Mouse (Mus musculus): Measurements from ENCODE around the gene Mad1l1. TPM values are rescaled to one million over a fixed set of nuclear protein-coding genes. Genes with fewer than 3 reads are reported as not detected.
"Not testable (repeated sequence)": the region's sequence is repeated elsewhere in the genome, so short reads cannot be mapped to it uniquely, and the experiment has no call there.

Gene Mad1l1
- 44.1 TPM in 2 replicates for polyA plus RNA-seq (2016; fragmentation: Nextera tagmentation; extraction: Ambion mirVana)

DNA sequence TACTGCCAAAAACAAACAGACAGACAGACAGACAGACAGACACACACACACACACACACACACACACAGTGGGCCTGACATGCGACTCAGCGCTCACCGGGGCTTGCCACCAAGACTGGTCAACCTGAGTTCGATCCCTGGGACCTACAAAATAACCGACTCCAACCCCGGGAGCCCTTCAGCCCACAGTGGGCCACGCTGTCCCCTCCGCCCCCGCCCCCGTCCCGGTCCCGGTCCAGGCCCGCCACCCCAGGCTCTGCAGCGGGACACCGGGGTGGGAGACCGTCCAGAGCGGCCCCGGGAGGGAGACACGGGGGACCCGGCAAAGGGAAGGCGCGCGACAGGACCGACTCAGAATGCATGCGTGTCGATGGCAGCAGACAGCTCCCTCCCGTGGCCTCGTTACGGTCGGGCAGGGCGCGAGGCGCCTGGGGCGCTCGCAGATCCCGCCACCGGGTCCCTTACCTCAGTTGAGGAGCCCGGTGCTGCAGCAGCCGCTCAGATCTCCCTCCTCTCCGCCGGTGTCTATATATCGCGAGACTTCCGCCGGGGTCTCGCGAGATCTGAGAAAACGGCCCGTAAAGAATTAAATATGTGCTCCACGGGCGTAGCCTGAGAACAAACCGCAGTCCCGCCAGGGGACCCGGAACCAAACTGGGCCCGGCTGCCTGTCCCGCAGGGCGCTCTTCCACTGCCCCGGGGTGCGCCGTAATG lies at the start of gene Mad1l1, which contains the start of gene Nudt1:
Gene Mad1l1 (minus strand): TSS at position 511 of the 714 bp plus-strand sequence.
Gene Nudt1 (plus strand): TSS at position 615 of the 714 bp plus-strand sequence.
- no peaks in the 10 kb centered on the region for H3K9me3 ChIP-seq
- H3K36me3 ChIP-seq, result 0 out of 2 replicates have a peak, but pooled peaks cover 4% of the 10 kb centered on the region
- ATAC-seq (ENCODE audit: low FRiP score, low read depth), result peak; percentile 89
- H3K9ac ChIP-seq, result peak within 1 kb of the TSS; percentile 97
- H3K4me1 ChIP-seq, result peaks cover 20% of the 10 kb centered on the region
- under 1% methylated on average over 60 of the region's 60 CpGs for WGBS
- H3K27me3 ChIP-seq (replicated peaks), result no peaks in the 10 kb centered on the region
- peak within 1 kb of the TSS; percentile 76 for H3K4me2 ChIP-seq (replicated peaks)
- peak within 1 kb of the TSS; percentile 72 for H3K27ac ChIP-seq
- H3K4me3 ChIP-seq, result peak within 1 kb of the TSS; percentile 86

DNA sequence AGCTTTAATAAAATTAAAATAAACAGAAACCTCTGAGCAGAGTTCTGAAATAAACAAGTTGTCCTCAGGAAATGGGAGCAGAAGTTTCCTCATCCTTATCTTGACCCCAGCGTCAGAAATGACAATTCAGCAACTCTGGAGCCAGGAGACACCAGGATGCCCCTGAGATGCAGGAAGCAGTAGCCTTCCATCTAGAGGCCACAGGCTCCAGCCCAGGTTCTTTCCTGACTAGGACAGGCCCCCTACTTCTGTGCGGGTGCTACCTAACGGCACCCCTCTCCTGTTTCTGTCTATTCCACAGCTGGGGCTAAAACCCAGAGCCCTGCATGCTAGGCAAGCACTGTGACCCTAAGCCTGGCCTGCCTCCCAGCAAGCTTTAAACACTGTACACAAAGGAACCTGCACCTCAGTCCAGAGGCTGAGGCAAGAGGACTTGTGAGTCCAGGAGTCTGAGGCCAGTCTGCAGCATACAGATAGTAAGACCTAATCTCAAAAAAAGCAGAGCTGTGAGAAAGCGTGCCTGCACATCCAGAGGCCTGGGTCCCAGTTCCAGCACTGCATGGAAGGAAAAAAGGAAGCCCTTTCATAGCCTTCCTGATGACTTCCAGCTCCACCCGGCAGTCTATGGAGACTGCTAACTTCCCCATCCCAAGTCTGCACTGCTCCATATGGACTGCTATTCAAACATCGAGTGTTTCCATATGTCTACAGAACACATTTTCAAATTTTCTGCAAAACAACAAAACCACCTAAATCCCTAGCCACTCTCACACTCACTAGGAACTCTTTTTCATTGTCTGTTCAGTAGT lies 49.3 kb upstream of the Mad1l1 start:
- H3K4me1 ChIP-seq, result peaks cover 3% of the 10 kb centered on the region; the same call in 1 of the 2 replicates
- no peaks in the 10 kb centered on the region for H3K27me3 ChIP-seq (replicated peaks)
- H3K36me3 ChIP-seq, result no peaks in the 10 kb centered on the region
- no peak overlapping the region for H3K4me2 ChIP-seq (replicated peaks)
- no peak for ATAC-seq (ENCODE audit: low FRiP score, low read depth)
- H3K4me3 ChIP-seq, result no peak overlapping the region
- H3K27ac ChIP-seq, result no peak overlapping the region
- no peak overlapping the region for H3K9ac ChIP-seq
- 81% methylated on average over 6 of the region's 6 CpGs for WGBS
- H3K9me3 ChIP-seq, result no peaks in the 10 kb centered on the region

DNA sequence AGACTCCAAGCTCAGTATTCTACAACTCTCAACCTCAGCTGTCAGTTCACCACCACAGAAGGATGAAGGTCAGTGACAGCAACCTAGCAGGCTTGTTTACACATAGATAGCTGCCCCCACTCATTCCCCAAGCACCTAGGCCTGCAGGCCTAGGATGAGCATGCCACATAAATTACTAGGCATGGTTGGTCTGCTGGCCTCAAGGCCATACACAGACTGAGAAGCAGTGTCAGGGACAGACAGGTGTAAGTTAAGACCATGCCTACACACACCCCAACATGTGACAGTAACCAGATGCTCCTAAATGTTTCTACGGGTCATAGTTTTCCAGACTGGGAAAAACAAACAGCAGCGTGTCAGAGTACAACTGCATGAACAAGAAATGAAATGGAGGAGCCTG lies 48.1 kb upstream of the Mad1l1 start:
- Histone ChIP-seq H3K36me3 (no peaks in the 10 kb centered on the region), H3K9ac (no peak overlapping the region), H3K4me2 (replicated peaks) (no peak overlapping the region), H3K27me3 (replicated peaks) (no peaks in the 10 kb centered on the region), H3K4me3 (no peak overlapping the region), H3K4me1 (peaks cover 3% of the 10 kb centered on the region; the same call in 1 of the 2 replicates), H3K9me3 (no peaks in the 10 kb centered on the region), H3K27ac (no peak overlapping the region)
- 94% methylated on average over 2 of the region's 2 CpGs for WGBS
- ATAC-seq (ENCODE audit: low FRiP score, low read depth), result no peak

DNA sequence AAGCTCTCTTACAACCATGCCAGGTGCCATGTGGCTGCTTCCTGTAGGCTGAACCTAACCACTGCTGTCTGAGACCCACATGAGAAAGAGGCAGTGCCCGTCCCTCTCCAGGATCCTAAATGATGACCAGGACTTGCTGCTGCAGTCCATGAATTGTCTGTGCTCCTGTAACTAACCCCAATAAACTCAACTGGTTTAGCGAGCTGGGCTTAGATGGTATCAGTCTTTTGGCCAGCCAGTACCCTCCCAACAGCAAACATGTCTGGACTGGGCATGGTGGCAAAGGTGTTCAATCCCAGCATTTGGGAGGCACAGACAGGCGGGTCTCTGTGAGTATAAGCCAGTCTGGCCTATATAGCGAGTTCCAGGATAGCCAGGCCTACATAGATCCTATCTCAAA lies 47.6 kb upstream of the Mad1l1 start:
- Histone ChIP-seq H3K4me3 (no peak overlapping the region), H3K27ac (no peak overlapping the region), H3K36me3 (no peaks in the 10 kb centered on the region), H3K4me1 (0 out of 2 replicates have a peak, but pooled peaks cover 3% of the 10 kb centered on the region), H3K9ac (no peak overlapping the region), H3K4me2 (replicated peaks) (no peak overlapping the region), H3K9me3 (no peaks in the 10 kb centered on the region), H3K27me3 (replicated peaks) (no peaks in the 10 kb centered on the region)
- WGBS, result 93% methylated on average over 4 of the region's 4 CpGs
- ATAC-seq (ENCODE audit: low FRiP score, low read depth), result no peak

DNA sequence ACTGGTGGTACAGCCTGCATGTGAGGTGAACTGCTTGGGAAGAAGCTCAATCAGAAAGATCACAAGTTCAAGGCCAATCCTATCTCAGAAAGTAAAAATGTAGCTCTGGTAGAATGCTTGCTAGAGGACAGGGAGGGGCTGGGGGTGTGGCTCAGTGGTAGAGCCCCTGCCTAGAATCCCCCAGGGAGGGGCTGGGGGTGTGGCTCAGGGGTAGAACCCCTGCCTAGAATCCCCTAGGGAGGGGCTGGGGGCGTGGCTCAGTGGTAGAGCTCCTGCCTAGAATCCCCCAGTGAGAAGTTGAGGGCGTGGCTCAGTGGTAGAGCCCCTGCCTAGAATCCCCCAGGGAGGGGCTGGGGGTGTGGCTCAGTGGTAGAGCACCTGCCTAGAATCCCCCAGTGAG lies 46.8 kb upstream of the Mad1l1 start:
- not testable (repeated sequence) for H3K4me1 ChIP-seq; H3K4me3 ChIP-seq; H3K9ac ChIP-seq; H3K27me3 ChIP-seq (replicated peaks); H3K27ac ChIP-seq; ATAC-seq (ENCODE audit: low FRiP score, low read depth); H3K36me3 ChIP-seq; H3K9me3 ChIP-seq; H3K4me2 ChIP-seq (replicated peaks)
- 83% methylated on average over 2 of the region's 2 CpGs for WGBS

DNA sequence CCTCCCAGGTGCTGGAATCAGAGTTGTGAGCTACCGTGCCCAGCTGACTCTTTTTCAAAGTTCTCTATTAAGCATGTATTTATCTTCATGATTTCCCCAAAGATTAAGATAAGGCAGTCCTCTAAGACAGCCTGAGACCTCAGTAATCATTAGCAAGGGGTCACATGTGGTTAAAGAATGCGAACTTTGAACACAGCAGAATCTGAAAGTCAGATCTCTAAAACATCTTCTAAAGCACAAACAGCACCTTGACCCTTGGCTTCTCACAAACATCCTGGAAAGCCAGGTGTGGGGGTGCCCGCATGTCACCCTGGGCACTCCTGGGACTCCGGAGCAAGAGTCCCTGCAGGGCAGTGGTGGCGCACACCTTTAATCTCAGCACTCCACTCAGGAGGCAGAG lies 43.1 kb upstream of the Mad1l1 start:
- Histone ChIP-seq H3K9me3 (peaks cover 4% of the 10 kb centered on the region; the same call in 1 of the 2 replicates), H3K4me3 (no peak overlapping the region), H3K36me3 (no peaks in the 10 kb centered on the region; the same call in 1 of the 2 replicates), H3K9ac (no peak overlapping the region), H3K27me3 (replicated peaks) (no peaks in the 10 kb centered on the region), H3K4me1 (no peaks in the 10 kb centered on the region), H3K4me2 (replicated peaks) (no peak overlapping the region), H3K27ac (no peak overlapping the region)
- no peak for ATAC-seq (ENCODE audit: low FRiP score, low read depth)
- WGBS, result 97% methylated on average over 5 of the region's 5 CpGs

DNA sequence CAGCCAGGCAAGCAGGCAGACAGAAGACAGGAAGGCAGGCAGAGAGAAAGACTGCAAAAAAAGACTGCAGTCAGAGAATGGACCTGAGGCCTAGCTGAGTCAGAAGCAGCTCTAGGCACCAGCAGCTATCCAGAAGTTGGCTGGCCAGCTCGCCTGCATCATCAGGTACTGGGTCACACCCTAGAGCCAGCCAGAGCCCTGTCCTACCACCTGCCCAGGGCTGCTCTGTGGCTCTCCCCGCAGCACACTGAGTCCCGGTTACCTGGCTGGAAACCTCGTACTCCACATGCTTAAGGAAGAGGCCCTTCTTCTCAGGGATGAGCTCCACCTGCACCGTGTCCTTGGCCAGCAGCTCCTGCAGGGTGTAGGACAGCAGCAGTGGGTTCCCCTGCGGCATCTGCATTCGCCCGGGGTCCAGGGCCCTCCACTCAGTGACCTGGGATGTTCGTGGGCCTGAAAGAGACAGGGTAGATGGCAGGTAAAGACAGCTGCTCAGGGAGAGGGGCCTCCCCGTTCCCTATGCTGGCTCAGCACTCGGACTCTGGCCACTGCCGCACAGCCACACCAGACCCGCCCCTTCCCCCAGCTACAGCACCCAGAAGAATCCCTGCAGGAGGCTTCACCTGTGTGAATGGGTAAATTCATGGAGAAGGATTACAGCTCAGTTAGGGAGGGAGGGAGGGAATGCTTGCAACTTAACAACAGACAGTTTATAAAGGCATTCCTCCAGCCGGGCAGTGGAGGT lies 38.8 kb upstream of the Mad1l1 start:
- Histone ChIP-seq H3K4me3 (no peak overlapping the region), H3K36me3 (peaks cover 30% of the 10 kb centered on the region), H3K9me3 (peaks cover 4% of the 10 kb centered on the region; the same call in 1 of the 2 replicates), H3K9ac (no peak overlapping the region), H3K4me2 (replicated peaks) (no peak overlapping the region), H3K4me1 (no peaks in the 10 kb centered on the region), H3K27ac (no peak overlapping the region), H3K27me3 (replicated peaks) (no peaks in the 10 kb centered on the region)
- WGBS, result 84% methylated on average over 14 of the region's 14 CpGs
- ATAC-seq (ENCODE audit: low FRiP score, low read depth), result no peak

DNA sequence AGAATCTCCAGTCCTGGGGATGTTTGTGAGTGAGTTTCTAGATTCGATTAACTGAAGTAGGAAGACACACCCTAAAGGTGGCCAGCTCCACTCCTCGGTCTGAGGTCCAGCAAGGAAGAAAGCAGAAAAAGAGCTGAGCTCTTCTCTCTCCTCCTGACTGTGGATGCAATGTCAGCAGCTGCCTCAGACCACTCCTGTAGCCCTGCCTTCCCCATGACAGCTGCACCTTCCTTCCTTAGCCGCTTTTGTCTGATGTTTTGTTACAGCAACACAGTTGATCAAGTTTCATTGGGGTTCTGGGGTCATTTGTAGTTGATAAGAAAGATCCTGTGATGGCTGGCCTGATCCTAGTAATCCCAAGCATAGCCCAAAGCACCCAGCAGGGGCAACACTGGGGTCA lies 36.1 kb upstream of the Mad1l1 start:
- H3K27me3 ChIP-seq (replicated peaks), result no peaks in the 10 kb centered on the region
- no peak overlapping the region for H3K4me2 ChIP-seq (replicated peaks)
- WGBS, result 94% methylated on average over 3 of the region's 3 CpGs
- peaks cover 51% of the 10 kb centered on the region for H3K36me3 ChIP-seq
- no peak overlapping the region for H3K9ac ChIP-seq
- H3K9me3 ChIP-seq, result no peaks in the 10 kb centered on the region
- no peaks in the 10 kb centered on the region for H3K4me1 ChIP-seq
- no peak for ATAC-seq (ENCODE audit: low FRiP score, low read depth)
- H3K4me3 ChIP-seq, result no peak overlapping the region
- H3K27ac ChIP-seq, result no peak overlapping the region

DNA sequence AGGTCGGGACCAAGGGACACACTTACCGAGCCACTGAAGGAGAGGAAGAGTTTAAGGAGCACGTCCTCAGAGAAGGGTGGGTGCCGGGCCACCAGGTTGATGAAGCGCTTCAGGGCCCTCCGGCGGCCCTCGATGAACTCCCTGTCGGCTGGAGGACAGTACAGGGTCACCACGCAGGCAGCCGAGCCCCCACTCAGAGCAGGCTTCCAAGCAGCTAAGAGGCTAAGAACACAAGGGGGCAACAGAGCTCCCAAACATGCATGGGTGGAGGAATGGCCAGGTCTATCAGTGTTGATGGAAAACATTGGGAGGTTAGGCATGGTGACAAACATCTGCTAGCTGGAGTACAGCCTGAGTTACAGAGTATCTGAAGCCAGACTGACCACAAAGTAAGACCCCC lies 34.6 kb upstream of the Mad1l1 start:
- H3K36me3 ChIP-seq, result peaks cover 64% of the 10 kb centered on the region
- no peak overlapping the region for H3K27ac ChIP-seq
- no peaks in the 10 kb centered on the region for H3K9me3 ChIP-seq
- no peak for ATAC-seq (ENCODE audit: low FRiP score, low read depth)
- no peaks in the 10 kb centered on the region for H3K4me1 ChIP-seq
- no peak overlapping the region for H3K4me3 ChIP-seq
- no peak overlapping the region for H3K4me2 ChIP-seq (replicated peaks)
- H3K27me3 ChIP-seq (replicated peaks), result no peaks in the 10 kb centered on the region
- 90% methylated on average over 11 of the region's 11 CpGs for WGBS
- no peak overlapping the region for H3K9ac ChIP-seq

DNA sequence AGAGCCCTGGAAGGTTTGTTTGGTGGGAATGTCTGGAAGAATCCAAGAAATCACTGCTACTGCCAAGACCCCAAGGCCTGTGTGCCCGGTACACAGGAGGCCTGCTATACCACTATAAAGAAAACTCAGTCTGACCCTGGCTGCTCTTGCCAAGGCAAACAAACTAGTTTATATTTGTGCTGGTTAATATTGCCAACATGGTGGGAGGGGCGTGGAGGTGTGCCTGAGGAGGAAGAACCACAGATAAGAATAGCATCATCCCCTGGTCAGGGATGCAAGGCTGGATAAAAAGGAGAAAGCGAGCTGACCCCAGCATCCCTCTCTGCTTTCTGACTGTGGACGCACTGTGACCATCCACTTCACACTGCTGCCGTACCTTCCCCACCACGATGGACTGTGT lies 31.0 kb upstream of the Mad1l1 start:
- Histone ChIP-seq H3K4me3 (no peak overlapping the region), H3K27me3 (replicated peaks) (no peaks in the 10 kb centered on the region), H3K9ac (no peak overlapping the region), H3K4me1 (no peaks in the 10 kb centered on the region), H3K9me3 (no peaks in the 10 kb centered on the region), H3K36me3 (peaks cover 62% of the 10 kb centered on the region), H3K27ac (no peak overlapping the region), H3K4me2 (replicated peaks) (no peak overlapping the region)
- WGBS, result 94% methylated on average over 6 of the region's 6 CpGs
- ATAC-seq (ENCODE audit: low FRiP score, low read depth), result no peak

DNA sequence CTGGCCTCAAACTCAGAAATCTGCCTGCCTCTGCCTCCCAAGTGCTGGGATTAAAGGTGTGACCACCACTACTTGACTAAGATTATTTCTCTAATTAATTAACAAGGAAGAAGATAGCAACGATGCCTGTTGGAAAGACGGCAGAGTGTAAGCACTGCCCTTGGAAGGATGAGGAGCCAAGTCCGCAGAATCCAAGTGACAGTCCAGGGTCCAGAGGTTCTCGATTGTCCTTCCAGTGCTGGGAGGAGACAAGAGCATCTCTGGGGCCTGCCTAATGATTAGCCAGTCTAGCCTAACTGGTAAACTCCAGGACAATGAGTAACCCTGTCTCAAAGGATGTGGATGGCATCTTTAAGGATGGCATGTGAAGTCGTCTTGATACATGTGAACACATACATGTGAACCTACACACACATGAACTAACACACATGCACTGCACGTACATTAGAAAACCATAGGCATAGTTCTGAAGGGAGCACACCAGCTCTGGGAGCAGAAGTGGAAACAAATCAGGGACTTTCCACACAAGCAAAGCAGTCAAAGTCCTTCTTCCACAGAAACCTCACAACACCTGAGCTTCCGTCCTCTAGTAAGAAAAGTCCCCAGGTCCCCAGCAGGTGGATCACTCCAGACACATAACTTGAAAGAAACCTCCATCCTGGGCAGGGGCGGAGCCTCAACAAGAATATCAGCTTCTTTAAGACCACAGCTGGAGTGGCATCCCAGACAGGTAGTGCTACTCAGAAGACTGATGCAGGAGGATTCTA lies 29.6 kb upstream of the Mad1l1 start:
- no peak overlapping the region for H3K4me3 ChIP-seq
- no peak overlapping the region for H3K27ac ChIP-seq
- no peak for ATAC-seq (ENCODE audit: low FRiP score, low read depth)
- H3K9me3 ChIP-seq, result no peaks in the 10 kb centered on the region
- no peaks in the 10 kb centered on the region for H3K27me3 ChIP-seq (replicated peaks)
- peaks cover 57% of the 10 kb centered on the region for H3K36me3 ChIP-seq
- no peak overlapping the region for H3K9ac ChIP-seq
- 95% methylated on average over 8 of the region's 8 CpGs for WGBS
- H3K4me2 ChIP-seq (replicated peaks), result no peak overlapping the region
- H3K4me1 ChIP-seq, result no peaks in the 10 kb centered on the region

Data from neural tube, embryonic 12.5 days (tissue).